Mouse (Mus musculus): ENCODE results near the gene Plekhg6.

Gene Plekhg6

DNA sequence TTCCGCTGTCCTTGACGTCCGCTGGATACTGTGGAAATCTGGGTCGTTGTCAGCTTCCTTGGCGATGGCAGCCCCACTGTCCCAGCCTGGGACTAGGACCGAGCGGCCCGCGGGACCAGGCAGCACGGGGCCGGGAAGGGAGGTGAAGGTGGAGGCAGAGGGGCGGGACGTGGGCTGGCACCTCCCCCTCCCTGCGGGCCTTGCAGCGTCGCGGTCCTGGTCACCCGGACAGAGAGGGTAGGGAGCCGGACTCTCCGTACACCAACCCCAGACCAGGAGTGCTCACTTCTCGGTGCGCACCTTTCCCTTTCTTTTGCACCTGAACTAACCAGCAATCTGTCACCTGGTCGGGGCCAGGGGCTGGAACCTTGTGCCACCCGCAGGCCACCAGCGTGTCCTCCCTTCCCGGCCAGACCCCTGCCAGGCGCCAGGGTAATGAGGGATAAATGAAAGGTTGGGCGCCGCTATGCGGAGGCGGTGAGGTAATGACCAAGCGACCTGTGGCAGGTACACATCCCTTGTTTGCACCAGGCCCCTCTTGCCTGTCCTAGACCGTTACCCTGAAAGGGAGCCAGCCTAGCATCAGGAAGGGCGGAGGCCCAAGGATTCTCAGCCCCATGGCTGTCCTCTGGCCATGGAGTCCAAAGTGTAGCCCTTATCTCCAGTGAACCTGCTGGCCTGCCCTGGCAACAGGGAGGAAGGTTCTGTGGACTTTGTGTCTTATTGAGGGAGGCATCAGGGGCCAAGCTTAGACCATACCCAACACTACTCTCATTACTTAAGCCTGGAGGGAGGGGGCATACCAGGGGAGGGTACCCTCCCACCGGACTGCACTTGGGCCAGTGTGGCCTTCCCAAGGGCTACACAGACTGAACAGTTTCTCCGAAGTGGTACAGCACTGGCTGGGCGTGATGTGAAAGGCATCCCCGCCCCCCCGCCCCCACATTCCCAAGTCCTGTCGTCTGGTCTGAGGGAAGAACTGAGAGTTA is at the start of gene Plekhg6:
Gene Plekhg6 (minus strand): TSS at position 422 of the 989 bp plus-strand sequence.
- DNase-seq (ENCODE audit: low spot score) = no peak

DNA sequence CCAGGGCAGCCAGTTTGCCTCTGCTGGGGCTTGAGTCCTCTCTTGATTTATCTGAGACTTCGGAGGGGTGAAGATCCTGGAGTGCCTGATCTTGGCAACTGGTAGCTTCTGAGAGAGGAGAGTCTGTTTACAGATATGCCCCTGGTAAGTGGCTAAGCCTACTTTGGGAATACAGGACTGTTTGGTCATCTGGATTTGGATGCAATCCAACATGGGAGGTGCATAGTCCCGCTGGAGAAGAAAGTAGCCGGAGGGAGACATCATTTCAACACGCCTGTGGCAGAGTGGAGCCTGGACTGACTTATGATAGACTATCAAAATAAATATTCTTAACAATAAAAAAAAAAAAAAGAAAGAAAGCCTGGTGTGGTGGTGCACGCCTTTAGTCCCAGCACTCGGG is 49.1 kb upstream of the Plekhg6 start:
- no peak for DNase-seq (ENCODE audit: low spot score)

DNA sequence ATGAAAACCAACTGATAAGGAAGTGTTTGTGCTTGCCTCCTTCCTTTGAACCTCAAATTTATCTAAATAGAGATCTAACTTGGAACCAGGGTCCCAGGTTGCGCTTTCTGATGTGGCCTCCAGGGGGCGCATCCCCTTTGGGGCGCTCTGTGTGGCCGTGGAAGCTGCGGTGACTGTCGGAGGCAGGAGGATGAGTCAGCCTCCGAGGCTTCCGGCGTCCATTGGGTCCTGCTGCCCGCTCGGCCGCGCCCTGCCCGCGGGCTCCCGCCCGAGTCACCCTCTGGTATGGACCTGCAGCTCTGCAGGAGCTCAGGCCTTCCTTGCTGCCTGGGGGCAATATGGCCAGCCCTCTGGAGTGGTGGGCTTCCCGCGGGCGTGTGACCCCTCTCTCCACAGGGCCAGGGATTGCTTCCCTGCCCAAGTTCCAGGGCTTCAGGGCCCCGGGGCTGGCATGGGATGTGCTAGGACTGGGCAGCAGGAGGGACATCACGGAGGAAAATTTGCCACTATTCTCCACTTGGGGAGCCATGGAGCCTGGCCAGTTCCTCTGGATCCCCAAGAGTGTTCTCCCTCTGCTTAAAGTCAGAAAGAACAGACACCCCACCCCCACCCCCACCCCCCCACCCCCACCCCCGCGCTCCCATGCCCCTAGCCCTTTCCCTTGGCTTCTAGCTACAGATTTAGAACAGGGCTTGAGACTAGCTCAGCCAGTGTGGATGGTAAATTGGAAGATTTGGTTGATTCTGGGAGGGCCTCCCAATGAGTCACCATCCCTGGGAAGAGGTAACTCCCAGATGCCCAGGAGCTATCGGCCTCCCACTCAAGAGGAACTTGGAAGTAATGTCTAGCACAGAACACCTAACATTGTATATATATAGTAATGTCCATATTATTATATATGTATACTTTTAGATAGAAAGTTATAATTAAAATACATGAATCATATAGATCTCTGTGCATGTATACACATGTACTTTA is 46.1 kb upstream of the Plekhg6 start:
- DNase-seq (ENCODE audit: low spot score) = peak; percentile 61

DNA sequence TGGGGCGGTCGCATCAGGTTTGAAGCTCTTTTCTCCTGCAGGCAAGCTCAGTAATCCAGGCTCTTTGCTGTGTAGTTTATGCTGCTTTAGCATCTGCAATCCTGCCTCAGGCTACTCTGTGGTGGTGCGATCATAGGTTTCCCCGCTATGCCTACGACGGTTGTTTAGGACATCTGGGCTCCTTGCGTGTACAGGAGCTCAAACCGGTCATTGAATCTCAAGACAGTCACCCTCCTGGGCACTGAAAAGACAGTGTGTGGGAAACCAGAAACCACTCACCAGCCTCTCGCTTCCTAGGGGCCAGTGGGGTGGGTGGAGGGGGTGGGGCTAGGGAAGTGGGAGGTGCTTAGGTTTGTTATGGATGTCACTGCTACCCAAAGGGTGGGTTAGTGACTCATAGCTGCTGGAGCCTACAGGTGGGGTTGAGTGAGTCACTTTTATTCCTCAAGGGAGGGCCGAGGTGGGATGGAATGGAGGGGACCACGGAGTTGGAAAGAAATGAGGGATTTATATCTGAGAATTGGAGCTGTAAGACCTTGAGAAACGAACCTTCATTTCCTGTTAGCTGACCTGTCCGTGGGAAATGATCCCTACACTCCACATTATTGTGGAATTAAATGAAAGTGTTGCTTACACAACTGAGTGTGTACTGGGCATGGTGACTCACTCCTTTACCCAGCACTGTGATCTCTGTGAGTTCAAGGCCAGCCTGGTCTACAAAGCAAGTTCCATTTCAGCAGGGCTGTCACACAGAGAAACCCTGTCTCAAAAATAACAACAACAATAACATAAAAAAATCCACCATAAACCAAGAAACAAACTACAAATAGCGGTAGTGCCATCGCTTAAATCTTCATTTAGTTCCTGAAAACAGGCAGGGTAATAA is 44.9 kb upstream of the Plekhg6 start:
- DNase-seq (ENCODE audit: low spot score) = no peak

DNA sequence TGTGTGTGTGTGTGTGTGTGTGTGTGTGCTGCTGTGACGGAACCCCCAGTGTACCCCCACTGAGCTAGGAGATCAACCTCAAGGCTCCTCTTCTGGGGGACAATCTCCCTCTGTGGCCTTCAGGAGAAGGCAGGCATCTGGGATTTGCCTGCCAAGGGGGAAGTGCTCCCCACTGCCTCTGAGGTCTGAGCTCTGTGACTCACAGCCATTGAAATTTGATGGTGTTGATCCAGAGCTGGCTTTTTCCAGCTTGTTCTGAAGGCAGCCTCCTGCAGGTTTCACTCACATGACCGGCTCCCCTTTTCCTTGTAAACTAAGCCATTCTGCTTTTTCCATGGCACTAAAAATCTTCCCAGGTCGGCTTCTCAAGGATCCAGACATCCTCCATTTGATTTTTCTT is 43.6 kb upstream of the Plekhg6 start:
- DNase-seq (ENCODE audit: low spot score) = no peak

DNA sequence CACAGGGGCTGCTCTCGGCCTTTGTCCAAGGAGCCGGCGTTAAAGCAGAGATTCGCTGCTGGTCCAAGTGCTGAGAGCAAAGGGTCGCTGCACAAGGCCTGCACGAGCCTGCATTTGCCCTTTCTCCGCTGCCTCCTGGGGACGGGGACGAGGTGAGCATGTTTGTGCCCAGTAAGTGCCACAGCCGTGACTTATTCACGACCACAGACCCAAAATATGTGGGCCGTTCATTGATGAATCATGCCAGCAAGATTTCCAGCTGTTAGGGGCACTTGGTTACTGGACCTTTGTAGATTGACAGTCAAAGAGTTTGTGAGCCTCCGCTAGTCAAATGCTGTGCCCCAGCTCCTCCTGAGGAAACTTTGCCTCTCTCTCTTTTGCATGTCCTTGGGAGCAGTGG is 42.9 kb upstream of the Plekhg6 start:
- no peak for DNase-seq (ENCODE audit: low spot score)

DNA sequence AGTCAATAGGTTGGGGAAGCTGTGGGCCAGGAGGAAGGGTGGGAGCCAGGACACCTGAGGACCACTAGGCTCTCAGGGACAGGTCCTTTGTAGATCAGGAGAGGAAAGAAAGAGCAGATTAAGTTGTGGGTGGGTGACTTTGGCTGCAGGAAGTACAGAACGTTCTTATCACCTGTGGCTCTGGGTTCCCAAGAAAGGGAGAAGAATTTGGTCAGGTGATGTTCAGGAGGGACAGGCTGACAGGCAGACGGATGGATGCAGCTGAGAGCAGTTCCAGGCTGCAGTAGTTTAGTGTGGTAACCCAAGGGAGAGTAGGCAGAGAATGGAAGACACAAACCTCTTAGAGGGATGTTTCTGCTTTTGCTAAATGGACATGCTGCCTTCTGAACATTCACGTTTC is 42.5 kb upstream of the Plekhg6 start:
- no peak for DNase-seq (ENCODE audit: low spot score)

DNA sequence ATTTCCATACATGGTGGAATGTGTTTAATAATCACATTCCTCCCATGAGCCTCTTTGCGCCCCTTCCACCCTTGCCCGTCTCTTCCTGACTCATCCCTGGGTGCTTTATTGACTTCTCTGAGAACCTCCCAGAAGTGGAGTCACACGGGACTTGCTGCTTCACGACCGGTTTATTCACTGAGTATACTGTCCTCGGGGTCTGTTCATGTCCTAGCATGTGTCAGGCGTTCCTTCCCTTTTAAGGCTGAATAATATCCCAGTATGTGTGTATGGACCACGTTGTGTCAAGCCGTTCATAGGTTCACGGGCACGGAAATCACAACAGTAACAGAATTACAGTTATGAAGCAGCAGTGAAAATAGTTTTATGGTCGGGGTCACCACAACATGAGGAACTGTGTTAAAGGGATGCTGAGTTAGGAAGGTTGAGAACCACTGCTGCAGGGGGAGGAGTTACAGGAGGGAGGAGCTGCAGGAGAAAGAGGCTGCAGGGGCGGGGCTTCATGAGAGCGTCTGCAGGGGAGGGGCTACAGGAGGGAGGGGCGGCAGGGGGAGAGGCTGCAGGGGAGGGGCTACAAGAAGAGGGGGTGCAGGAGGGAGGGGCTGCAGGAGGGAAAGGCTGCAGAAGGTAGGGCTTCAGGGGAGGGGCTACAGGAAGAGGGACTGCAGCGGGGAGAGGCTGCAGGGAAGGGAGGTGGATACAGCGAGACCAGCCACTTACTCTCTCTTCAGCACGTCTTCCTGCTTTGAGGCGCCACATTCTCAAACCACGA is 41.6 kb upstream of the Plekhg6 start:
- peak; percentile 15 for DNase-seq (ENCODE audit: low spot score)

DNA sequence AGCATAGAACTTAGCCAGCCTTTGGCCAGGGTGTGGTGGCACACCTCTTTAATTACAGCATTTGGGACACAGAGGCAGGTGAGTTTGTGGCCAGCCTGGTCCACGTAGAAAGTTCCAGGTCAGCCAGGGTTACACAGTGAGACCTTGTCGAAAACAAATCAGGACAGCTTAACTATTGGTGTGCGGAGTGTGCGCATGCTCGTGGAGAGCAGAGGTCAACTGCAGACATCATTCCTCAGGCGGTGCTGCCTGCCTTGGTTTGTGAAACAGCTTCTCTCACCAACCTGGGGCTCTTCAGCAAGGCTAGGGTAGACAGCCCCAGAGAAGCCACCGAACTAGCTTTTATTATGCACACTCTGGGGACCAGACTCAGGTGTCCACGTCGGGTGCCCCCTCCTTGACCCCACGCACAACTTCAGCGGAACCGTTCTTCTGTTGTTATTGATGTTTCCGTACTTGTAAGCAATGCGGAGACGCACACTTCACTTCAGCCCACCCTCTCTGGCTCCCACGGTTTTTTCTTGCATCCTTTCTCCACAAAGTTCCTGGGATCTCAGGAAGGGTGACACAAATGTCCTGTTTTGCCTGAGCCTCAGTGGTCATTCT is 40.0 kb upstream of the Plekhg6 start:
- DNase-seq (ENCODE audit: low spot score) = no peak

DNA sequence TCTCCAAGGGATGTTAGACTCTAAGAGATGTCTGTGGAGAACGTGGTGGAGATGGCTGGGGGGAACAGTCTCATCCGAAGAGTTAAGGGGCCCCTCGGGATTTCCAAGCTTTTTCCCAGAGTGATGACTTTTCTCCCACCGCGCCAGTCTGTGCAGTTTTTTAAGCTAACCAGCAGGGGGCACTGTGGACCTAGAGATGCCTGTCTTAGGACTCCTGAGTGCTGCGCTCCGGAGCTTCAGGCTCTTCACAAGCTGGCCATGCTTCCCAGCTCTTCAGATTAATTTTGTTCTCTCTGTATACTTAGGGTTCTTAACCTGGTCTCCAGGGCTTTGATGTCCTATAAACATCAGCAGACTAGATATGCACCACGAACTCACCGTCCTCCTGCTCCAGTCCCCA is 38.2 kb upstream of the Plekhg6 start:
- DNase-seq (ENCODE audit: low spot score) = peak; percentile 56

DNA sequence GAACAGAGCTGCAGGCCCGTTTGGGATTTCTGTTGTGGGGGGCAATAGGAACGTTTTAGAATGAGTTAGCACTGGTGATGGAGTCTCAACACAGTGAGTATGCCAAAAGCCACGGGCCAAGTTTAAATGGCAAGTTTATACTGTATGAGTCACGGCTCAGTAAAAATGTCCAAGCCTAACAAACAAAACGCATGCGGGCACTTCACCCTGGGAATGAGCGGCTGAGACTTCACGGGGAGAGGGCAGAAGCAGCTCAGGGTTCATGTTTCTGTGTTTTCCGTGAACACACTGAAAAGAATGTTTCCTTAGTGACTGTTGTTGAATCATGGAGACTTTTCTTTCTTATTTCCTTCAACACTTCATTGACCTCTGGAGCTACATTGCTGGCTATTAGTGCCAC is 32.7 kb upstream of the Plekhg6 start:
- no peak for DNase-seq (ENCODE audit: low spot score)

DNA sequence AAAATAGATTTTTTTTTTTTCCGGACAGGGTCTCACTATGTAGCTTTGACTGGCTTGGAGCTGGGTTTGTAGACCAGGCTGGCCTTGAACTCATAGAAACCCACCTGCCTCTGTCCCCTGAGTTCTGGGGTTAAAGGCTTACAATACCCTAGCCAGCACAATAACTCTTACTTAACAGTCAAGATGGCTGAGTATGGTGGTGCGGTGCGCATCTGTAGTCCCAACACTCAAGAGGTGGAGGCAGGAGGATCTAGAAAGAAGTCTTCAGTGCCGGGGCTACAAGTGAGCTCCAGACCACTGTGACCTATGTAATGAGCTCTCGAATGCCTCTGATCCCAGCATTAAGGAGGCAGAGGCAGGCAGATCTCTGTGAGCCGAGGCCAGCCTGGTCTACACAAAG is 31.1 kb upstream of the Plekhg6 start:
- DNase-seq (ENCODE audit: low spot score) = no peak

DNA sequence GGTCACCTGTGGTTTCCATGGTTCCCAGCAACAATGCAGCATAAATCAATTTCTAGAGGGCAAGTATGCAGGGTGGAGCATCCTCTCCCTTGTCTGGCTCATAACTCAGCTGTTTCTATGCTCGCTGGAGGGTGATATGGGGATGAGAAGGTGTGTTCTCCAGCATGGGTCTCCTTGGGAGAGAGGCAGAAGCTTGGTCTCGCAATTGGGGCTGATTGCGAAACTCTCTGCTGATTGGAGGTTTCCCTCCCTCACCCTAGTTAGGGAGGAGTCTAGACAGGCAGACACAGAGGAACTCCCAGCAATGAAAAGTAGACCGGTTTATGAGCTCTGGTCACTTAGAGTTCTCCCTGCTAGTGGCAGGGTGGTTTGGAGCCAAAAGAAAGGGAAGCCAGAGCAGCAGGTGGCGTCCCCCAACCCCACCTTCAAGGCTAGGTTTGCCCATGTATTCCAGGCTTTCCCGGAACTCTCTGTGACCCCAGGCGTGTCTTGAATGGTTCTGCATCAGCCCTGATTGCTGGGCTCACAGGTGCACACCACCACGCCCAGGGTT is 30.5 kb upstream of the Plekhg6 start:
- no peak for DNase-seq (ENCODE audit: low spot score)

DNA sequence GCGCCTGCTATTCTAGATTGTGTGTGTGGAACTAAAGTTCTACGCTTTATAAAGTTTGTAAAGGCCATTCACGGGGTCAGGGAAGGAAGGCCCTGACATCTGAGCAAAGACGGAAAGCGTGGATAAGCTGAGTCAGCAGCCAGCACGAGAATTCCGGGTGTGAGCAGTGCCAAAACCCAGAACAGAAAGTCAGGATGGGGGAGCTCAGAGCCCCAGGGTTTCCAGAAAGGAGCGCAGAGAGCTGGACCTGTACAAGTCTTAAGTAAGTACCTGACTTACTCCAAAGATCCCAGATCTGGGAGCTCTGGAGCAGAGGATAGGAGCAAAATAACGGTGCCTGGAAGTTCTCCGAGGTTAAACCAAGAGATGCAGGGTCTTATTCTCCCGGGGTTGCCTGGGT is 30.0 kb upstream of the Plekhg6 start:
- DNase-seq (ENCODE audit: low spot score) = no peak

DNA sequence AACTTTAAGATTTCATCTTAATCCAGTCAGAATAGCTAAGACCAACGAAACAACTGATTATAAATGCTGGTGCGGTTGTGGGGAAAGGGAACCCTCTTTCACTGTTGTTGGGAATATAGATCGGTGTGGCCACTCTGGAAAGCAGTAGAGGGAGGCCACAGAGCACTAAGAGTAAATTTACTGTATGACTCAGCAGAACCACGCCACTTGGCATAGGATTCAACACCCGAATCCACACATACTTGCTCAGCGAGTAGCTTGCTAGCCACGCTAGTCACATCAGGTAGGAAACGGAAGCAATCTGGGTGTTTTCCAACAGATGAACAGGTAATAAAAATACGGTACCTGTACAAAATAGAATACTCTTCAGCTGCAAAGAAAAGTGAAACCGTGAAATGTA is 27.1 kb upstream of the Plekhg6 start:
- DNase-seq (ENCODE audit: low spot score) = no peak

DNA sequence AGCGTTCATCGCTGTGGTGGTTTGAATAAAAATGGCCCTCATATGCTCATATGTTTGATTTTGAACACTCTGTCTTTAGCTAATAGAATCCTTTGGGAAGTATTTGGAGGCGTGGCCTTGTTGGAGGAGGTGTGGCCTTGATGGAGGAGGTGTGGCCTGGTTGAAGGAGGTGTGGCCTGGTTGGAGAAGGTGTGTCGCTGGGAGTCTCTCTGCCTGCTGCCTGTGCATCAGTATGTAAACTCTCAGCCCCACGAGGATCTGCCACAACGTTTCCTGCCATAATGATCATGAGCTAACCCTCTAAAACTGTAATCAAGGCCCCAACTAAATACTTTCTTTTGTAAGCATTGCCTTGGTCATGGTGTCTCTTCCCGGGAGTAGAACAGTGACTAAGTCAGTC is 26.6 kb upstream of the Plekhg6 start:
- no peak for DNase-seq (ENCODE audit: low spot score)

DNA sequence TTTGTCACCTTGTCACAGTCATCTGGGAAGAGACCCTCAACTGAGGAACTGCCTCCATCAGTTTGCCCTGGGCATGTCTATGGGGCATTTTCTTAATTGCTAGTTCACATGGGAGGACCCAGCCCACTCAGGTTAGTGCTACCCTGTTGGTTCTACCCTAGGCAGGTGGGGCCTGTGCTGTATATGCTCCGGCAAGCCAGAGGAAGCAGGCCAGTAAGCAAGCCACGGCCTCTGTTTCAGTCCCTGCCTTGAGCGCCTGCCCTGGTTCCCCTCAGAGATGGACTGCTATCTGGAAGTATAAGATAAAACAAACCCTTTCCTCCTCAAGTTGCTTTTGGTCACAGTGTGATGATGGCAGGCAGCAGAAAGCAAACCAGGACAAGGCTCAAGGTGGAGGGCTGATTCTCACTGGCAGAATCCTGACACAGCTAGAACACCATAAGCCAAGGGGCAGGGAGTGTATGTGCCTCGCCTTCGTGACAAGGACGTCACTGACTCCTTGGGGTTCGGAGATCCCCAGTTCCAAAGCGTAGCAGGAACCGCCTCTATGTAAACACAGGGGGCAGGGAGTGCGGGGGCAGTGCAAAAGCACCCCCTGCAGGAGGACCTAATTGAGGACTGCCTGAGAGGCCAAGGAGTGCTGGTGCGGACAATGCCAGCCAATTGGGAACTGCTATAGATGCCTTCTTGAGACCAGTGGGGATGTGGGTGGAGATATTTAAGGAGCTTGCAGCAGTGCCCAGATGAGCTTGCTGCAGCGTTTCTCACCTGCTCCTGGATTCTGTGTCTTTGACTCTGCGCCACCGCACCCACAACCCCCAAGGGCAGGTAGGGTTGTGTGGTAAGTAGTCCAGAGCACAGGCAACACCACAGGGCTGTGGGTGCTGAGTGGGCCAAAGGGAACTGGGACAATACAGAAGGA is 25.1 kb upstream of the Plekhg6 start:
- DNase-seq (ENCODE audit: low spot score) = no peak

DNA sequence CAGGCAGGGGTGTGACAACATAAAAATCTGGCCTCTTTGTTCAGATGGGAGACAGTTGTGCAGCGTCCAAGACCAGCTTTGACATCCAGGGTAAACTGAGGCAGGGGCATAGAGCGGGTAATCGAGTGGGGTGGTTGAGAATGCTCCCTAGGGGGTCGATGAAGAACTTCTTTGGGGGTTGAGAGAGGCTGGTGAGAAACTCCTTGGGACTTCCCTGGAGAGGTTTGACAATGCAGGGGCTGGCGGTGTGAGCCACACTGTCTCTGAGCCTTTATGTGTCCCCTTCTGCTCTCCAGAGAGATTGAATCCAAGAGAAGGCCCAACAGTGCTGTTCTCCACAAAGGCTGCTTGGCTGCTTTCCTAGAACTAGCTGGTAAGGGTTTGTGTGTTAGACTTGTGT is 9.3 kb upstream of the Plekhg6 start:
- DNase-seq (ENCODE audit: low spot score) = no peak

DNA sequence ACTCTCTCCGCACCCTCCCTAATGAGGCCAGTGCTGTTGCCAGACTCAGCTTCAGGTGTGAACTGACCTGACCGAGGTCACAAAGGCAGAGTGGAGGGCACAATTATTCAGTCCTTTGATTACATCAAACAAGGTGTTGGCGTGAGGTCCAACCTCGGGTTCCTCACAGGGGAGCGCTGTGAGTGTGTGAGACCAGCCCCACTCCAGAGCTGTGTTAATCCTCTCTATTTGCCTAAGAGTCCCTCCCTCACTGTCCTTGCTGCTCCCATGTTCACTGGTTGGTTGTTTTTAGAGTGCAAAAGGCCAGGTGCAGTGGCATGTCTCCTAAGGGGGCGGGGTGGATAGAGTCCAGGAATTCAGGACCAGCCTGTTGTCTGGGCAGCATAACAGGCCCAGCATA is 5.5 kb upstream of the Plekhg6 start:
- no peak for DNase-seq (ENCODE audit: low spot score)
